Mouse (Mus musculus) lung, postnatal 0 days (tissue): ENCODE measurements around the gene Trim2. TPM values are rescaled to one million over a fixed set of nuclear protein-coding genes. Genes with fewer than 3 reads are reported as not detected.

Experiments
- ATAC-seq: fragments of 200-750 bp; cut with Nextera tagmentation; 2 replicates; pipeline ENCODE4 v1.8.0; 2017; ENCODE audit warnings: moderate library complexity
- DNase-seq: peaks from one replicate; pipeline ENCODE4 v3.0.0-alpha.2; 2016; ENCODE audit warnings: low spot score
- H3K27ac ChIP-seq: fragments of 300-500 bp; sonication (generic); 2 replicates; pipeline ENCODE4 v1.5.1; 2014; ENCODE audit warnings: antibody characterized with exemption, mild to moderate bottlenecking, low read length, mixed read lengths
- H3K27me3 ChIP-seq: fragments of 300-500 bp; sonication (generic); replicated peaks from 2 replicates; pipeline ENCODE4 v1.6.1; 2014; ENCODE audit warnings: low read length, mixed read lengths; ENCODE audit not compliant: insufficient read depth
- H3K36me3 ChIP-seq: fragments of 300-500 bp; sonication (generic); 2 replicates; pipeline ENCODE4 v1.6.1; 2014; ENCODE audit warnings: low read length, mixed read lengths; ENCODE audit not compliant: insufficient read depth
- H3K4me1 ChIP-seq: fragments of 300-500 bp; sonication (generic); 2 replicates; pipeline ENCODE4 v1.6.1; 2014; ENCODE audit warnings: antibody characterized with exemption, low read depth, low read length, mixed read lengths; ENCODE audit not compliant: insufficient read depth
- H3K4me2 ChIP-seq: fragments of 300-500 bp; sonication (generic); replicated peaks from 2 replicates; pipeline ENCODE4 v1.6.1; 2014; ENCODE audit warnings: low read depth, mild to moderate bottlenecking, low read length, moderate library complexity, mixed read lengths
- H3K4me3 ChIP-seq: fragments of 300-500 bp; sonication (generic); 2 replicates; pipeline ENCODE4 v1.5.1; 2014; ENCODE audit warnings: low read depth, low read length
- H3K9ac ChIP-seq: fragments of 300-500 bp; sonication (generic); replicated peaks from 2 replicates; pipeline ENCODE4 v1.6.1; 2014; ENCODE audit warnings: low read depth, mild to moderate bottlenecking
- H3K9me3 ChIP-seq: fragments of 300-500 bp; sonication (generic); 2 replicates; pipeline ENCODE4 v1.6.1; 2016; ENCODE audit warnings: low read length, mixed read lengths
- CTCF ChIP-seq: IDR thresholded peaks from 2 replicates; pipeline ENCODE4 v1.5.1; 2016; ENCODE audit warnings: antibody characterized with exemption, mild to moderate bottlenecking
- EP300 ChIP-seq: IDR thresholded peaks from 2 replicates; pipeline ENCODE4 v1.6.1; 2016; ENCODE audit warnings: antibody characterized with exemption, mild to moderate bottlenecking, control low read depth
- WGBS: fragments of 180-500 bp; shearing (Covaris S2); extraction: QIAGEN DNeasy Blood & Tissue Kit; methylation state at CpG from one replicate; pipeline ENCODE4 v1.1.7; 2014; 5-methylcytosine and 5-hydroxymethylcytosine counted together
- polyA plus RNA-seq: library from polyadenylated mRNA; unstranded; fragments of >200 nt; fragmentation: Nextera tagmentation; extraction: Ambion mirVana; gene quantifications from 2 replicates; pipeline ENCODE4 v1.2.1, GENCODE M21; 2015

Trim2 gene
- polyA plus RNA-seq, 1 experiment from 2014 or later, result 18.7 TPM

DNA sequence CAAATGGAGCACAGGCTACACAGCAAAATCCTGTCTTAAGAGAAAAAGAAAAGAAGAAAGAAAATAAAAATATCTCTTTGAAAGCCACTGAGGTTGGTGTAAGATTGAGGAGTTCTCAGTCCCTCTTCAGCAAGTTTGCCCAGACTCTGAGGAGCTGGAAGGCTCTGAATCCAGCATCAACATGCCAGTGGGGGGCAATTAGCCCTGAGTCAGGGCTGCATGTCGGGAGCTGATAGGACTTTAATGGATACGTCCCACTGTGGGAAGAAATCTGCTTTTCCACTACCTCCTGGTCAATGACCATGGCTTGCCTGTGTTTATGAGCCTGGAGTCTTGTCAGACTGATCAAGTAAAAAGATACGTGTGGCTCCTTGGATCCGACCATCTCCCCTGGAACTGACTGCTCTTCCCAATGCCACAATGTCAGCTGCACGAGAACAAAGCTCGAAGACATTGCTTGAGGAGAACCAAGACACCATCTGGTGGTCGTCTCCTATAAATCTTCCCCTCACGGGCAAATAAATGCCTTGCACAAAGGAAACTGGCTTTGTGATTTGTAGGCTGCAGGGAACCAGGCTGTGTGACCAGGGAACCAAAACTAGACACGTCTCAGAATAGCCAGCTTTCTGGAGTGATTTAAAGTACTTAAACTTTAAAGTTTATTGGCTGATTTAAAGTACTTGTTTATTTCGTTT lies 39.9 kb upstream of the Trim2 start:
- ATAC-seq (no peak), DNase-seq (peak; percentile 43)
- TF ChIP-seq CTCF (peak; percentile 53), EP300 (no peak)
- H3K9ac ChIP-seq, result no peak overlapping the region
- H3K27ac ChIP-seq, result no peak overlapping the region
- WGBS, result 52% methylated on average over 10 of the region's 10 CpGs
- H3K36me3 ChIP-seq, result no peaks in the 10 kb centered on the region
- H3K27me3 ChIP-seq, result no peaks in the 10 kb centered on the region
- peaks cover 3% of the 10 kb centered on the region; the same call in 1 of the 2 replicates for H3K4me1 ChIP-seq
- no peak overlapping the region for H3K4me2 ChIP-seq
- no peak overlapping the region for H3K4me3 ChIP-seq
- no peaks in the 10 kb centered on the region for H3K9me3 ChIP-seq

DNA sequence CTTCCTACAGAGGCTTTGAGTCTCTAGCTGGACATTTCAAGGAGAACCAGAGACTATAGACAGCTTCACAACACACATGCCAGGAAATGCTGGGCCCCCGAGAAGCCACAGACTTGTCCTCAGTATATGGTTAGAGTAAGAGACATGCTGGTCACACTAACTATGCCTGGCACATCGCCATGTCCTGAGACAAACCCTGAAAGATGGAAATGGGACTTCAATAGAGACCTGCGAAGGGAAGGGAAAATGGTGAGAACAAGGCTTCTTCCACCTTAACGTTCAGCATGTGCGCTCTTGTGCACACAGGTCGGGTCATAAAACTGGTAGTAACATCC lies 38.9 kb upstream of the Trim2 start:
- H3K9ac ChIP-seq, result no peak overlapping the region
- no peak for DNase-seq
- no peak for ATAC-seq

DNA sequence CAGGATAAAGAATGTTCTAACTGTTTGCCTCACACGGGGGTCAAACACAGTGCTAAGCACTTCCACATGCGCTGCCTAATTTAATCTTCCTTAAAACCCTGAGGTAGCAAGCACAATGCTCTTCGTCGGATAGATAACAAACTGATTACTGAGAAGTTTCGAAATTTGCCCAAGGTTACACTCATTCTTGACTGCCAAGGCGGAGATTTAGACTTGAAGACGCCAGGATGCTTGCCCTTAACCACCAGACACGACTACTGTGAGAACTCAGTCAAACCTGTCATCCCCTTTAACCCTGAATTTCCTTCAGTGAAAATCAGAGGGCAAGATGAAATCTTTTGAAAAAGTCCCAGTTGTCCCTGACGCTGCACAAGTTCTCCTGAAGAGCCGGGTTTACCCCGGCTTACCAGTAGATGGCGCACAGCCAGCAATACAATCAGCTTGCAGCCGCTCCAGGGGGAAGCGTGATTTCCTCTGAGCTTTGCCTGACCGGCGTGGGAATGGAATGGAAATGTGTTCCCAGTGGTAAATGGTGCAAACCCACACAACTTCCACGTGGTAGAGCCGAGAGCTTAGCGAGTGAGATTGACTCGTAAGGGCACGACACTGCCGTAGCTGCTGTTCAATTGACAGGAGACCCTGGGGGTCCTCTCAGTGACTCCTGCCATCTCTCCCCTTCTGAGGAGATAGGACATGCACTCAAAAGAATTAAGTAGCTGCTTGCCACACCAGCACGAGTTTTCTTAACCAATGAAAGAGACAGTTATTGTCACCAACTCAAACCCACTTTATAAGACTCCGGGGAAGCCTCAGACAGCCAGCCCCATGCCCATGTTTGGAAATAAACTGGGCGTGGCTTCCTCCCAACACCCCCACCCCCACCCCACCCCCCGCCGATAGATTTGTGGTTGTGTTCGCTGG lies 38.3 kb upstream of the Trim2 start:
- no peaks in the 10 kb centered on the region for H3K9me3 ChIP-seq
- no peaks in the 10 kb centered on the region for H3K36me3 ChIP-seq
- no peak for TF ChIP-seq EP300
- TF ChIP-seq CTCF, result peak; percentile 83
- peaks cover 3% of the 10 kb centered on the region; the same call in 1 of the 2 replicates for H3K4me1 ChIP-seq
- DNase-seq (peak; percentile 94), ATAC-seq (peak; percentile 89)
- H3K4me3 ChIP-seq, result peak overlapping the region; percentile 27
- no peak overlapping the region for H3K9ac ChIP-seq
- peak overlapping the region; percentile 63 for H3K4me2 ChIP-seq
- H3K27me3 ChIP-seq, result no peaks in the 10 kb centered on the region
- 8% methylated on average over 28 of the region's 28 CpGs for WGBS
- H3K27ac ChIP-seq, result peak overlapping the region; percentile 66

More for the DNA sequence above, 38.9 kb upstream of the Trim2 start:
- Histone ChIP-seq H3K4me2 (peak overlapping the region; percentile 63), H3K27me3 (no peaks in the 10 kb centered on the region), H3K9me3 (no peaks in the 10 kb centered on the region), H3K4me1 (peaks cover 3% of the 10 kb centered on the region; the same call in 1 of the 2 replicates), H3K27ac (no peak overlapping the region), H3K4me3 (peak overlapping the region; percentile 27), H3K36me3 (no peaks in the 10 kb centered on the region)
- no peak for TF ChIP-seq CTCF
- TF ChIP-seq EP300, result no peak
- 46% methylated on average over 6 of the region's 6 CpGs for WGBS

DNA sequence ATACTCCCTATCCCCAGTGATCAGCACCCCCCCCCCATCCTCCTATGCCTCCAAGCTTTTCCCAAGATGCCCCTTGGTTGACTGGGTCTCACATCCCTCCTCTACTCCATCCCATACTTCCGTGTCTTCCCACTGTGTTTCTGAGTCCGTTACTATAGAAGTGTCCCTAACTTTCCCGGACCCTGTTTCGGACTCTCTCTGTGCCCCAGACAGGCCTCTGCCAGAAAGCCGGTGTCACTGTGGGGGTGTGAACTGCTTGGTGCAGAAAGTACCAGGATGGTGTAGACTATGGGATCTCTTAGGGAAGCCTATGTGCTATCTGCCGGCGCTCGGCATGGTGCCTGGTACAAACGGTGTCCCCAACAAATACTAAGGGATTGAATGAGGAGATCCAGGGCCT lies 36.4 kb upstream of the Trim2 start:
- no peak overlapping the region for H3K9ac ChIP-seq
- H3K4me1 ChIP-seq, result peaks cover 3% of the 10 kb centered on the region; the same call in 1 of the 2 replicates
- no peak overlapping the region for H3K4me2 ChIP-seq
- no peak overlapping the region for H3K4me3 ChIP-seq
- H3K36me3 ChIP-seq, result no peaks in the 10 kb centered on the region
- ATAC-seq (no peak), DNase-seq (no peak)
- no peaks in the 10 kb centered on the region for H3K27me3 ChIP-seq
- WGBS, result 90% methylated on average over 9 of the region's 9 CpGs
- no peak overlapping the region for H3K27ac ChIP-seq
- TF ChIP-seq EP300 (no peak), CTCF (no peak)
- no peaks in the 10 kb centered on the region for H3K9me3 ChIP-seq

DNA sequence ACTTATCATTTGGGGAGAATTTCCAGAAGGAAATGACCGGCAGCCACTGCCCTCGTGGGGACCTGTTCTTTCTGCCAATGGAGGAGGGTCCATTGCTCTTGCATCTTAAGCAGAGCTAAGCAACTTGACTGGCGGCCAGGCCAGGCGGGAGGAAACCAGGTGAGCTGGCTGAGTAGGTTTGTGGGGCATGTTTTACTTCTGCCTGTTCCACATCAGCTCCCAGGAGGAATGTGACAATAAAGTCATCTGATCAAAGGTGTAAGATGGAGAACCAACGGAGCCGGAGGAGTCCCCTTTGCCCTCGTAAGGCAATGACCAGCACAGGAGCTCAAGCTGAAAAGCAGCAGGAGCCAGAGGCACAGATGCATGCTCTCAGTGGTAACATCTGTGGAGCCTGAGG lies 35.1 kb upstream of the Trim2 start:
- Histone ChIP-seq H3K4me3 (no peak overlapping the region), H3K9ac (no peak overlapping the region), H3K9me3 (no peaks in the 10 kb centered on the region), H3K27me3 (no peaks in the 10 kb centered on the region), H3K4me2 (no peak overlapping the region), H3K36me3 (no peaks in the 10 kb centered on the region), H3K4me1 (peaks cover 3% of the 10 kb centered on the region; the same call in 1 of the 2 replicates), H3K27ac (no peak overlapping the region)
- no peak for ATAC-seq
- WGBS, result 66% methylated on average over 7 of the region's 7 CpGs
- no peak for TF ChIP-seq CTCF
- no peak for TF ChIP-seq EP300
- no peak for DNase-seq

DNA sequence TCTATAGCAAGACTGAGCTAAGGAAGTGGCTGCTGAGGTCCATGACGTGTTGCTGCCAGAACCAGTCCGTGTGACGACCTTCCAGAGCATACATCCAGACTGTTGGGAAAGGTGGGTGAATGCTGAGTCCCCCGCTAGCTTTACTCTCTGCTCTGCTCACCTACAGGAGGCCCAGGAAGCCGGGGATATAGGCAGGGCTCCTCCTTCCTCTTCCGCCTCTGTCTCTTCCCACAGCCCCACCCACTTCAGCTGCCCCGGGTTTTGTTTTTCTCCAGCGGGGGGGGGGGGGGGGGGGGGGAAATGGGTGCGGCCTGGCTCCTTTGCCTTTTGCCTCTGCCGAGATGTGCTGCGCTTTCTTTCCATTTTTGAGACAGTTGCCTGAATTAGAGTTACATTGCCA lies 30.9 kb upstream of the Trim2 start:
- DNase-seq (peak; percentile 68), ATAC-seq (peak; percentile 60)
- Histone ChIP-seq H3K27me3 (no peaks in the 10 kb centered on the region), H3K4me3 (no peak overlapping the region; the same call in 1 of the 2 replicates), H3K27ac (no peak overlapping the region), H3K4me1 (no peaks in the 10 kb centered on the region), H3K9ac (no peak overlapping the region), H3K36me3 (no peaks in the 10 kb centered on the region), H3K9me3 (no peaks in the 10 kb centered on the region), H3K4me2 (peak overlapping the region; percentile 34)
- TF ChIP-seq EP300 (no peak), CTCF (no peak)
- 28% methylated on average over 10 of the region's 11 CpGs for WGBS
